Mouse (Mus musculus): ENCODE measurements around the gene Gnai2. TPM values are rescaled to one million over a fixed set of nuclear protein-coding genes. Genes with fewer than 3 reads are reported as not detected.
A peak's percentile ranks its signal among the peaks of the same experiment; 100 is the strongest.
"Not testable (repeated sequence)": the region's sequence is repeated elsewhere in the genome, so short reads cannot be mapped to it uniquely, and the experiment has no call there.

Gnai2 gene
- polyA plus RNA-seq, 1 experiment from 2014 or later, result 423 TPM

- Histone ChIP-seq H3K9ac (ENCODE audit: low read length) (no peak overlapping the region), H3K4me3 (ENCODE audit: low read depth, low read length) (no peak overlapping the region), H3K4me1 (ENCODE audit: control insufficient read depth, insufficient read depth, low read length) (peaks cover 13% of the 10 kb centered on the region), H3K4me2 (ENCODE audit: low read length) (no peak overlapping the region), H3K36me3 (ENCODE audit: control insufficient read depth, insufficient read depth, low read length) (peaks cover 37% of the 10 kb centered on the region), H3K9me3 (replicated peaks; ENCODE audit: control insufficient read depth, low read length) (no peaks in the 10 kb centered on the region), H3K27ac (ENCODE audit: low read depth, low read length) (no peak overlapping the region), H3K27me3 (replicated peaks; ENCODE audit: control insufficient read depth, insufficient read depth, low read length) (no peaks in the 10 kb centered on the region)
- ATAC-seq (no peak), DNase-seq (ENCODE audit: low spot score) (no peak)
- WGBS, result 87% methylated on average over 14 of the region's 14 CpGs
Measured at GRCm38 (mm10) chr9:107575579-107576356, 59.4 kb downstream of the Gnai2 start.

DNA sequence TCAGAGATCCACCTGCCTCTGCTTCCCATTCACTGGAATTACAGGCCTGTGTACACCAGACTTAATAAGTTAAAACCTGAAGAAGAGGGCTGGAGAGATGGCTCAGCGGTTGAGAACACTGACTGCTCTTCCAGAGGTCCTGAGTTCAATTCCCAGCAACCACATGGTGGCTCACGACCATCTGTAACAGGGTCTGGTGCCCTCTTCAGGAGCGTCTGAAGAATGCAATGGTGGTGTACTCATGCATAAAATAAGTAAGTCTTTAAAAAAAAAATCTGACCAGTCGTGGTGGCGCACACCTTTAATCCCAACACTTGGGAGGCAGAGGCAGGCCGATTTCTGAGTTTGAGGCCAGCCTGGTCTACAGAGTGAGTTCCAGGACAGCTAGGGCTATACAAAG lies 61.4 kb downstream of the Gnai2 start:
- not testable (repeated sequence) for H3K4me2 ChIP-seq (ENCODE audit: low read length); H3K27me3 ChIP-seq (replicated peaks; ENCODE audit: control insufficient read depth, insufficient read depth, low read length); H3K9me3 ChIP-seq (replicated peaks; ENCODE audit: control insufficient read depth, low read length); DNase-seq (ENCODE audit: low spot score); ATAC-seq; H3K9ac ChIP-seq (ENCODE audit: low read length); H3K4me3 ChIP-seq (ENCODE audit: low read depth, low read length); H3K27ac ChIP-seq (ENCODE audit: low read depth, low read length)
- WGBS, result 80% methylated on average over 6 of the region's 6 CpGs
- Histone ChIP-seq H3K4me1 (ENCODE audit: control insufficient read depth, insufficient read depth, low read length) (peaks cover 15% of the 10 kb centered on the region), H3K36me3 (ENCODE audit: control insufficient read depth, insufficient read depth, low read length) (peaks cover 39% of the 10 kb centered on the region)

DNA sequence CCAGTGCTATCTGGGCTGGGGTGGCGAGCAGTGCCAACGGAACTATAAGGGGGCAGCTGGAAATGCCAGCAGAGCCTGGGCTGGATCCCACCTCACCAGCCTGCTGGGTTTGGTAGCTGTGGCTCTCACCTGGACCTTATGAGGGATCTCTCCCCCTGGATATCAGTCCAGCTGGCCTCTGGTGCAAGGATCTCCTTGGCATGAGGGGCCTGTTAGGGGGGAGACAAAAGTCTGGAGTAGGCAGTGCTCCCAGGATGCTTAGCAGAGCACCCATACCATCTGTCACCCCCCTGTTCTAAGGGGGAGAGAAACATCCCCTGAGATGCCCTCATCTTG lies 62.9 kb downstream of the Gnai2 start:
- 97% methylated on average over 2 of the region's 2 CpGs for WGBS
- DNase-seq (ENCODE audit: low spot score) (no peak), ATAC-seq (no peak)
- Histone ChIP-seq H3K4me3 (ENCODE audit: low read depth, low read length) (no peak overlapping the region), H3K4me2 (ENCODE audit: low read length) (no peak overlapping the region), H3K9me3 (replicated peaks; ENCODE audit: control insufficient read depth, low read length) (no peaks in the 10 kb centered on the region), H3K27ac (ENCODE audit: low read depth, low read length) (no peak overlapping the region), H3K27me3 (replicated peaks; ENCODE audit: control insufficient read depth, insufficient read depth, low read length) (no peaks in the 10 kb centered on the region), H3K4me1 (ENCODE audit: control insufficient read depth, insufficient read depth, low read length) (peaks cover 25% of the 10 kb centered on the region), H3K36me3 (ENCODE audit: control insufficient read depth, insufficient read depth, low read length) (peaks cover 39% of the 10 kb centered on the region), H3K9ac (ENCODE audit: low read length) (no peak overlapping the region)

- H3K4me1 ChIP-seq (ENCODE audit: control insufficient read depth, insufficient read depth, low read length), result peaks cover 25% of the 10 kb centered on the region
- no peaks in the 10 kb centered on the region for H3K27me3 ChIP-seq (replicated peaks; ENCODE audit: control insufficient read depth, insufficient read depth, low read length)
- no peak for ATAC-seq
- peaks cover 39% of the 10 kb centered on the region for H3K36me3 ChIP-seq (ENCODE audit: control insufficient read depth, insufficient read depth, low read length)
- no peak overlapping the region for H3K4me3 ChIP-seq (ENCODE audit: low read depth, low read length)
- DNase-seq (ENCODE audit: low spot score), result no peak
- H3K9ac ChIP-seq (ENCODE audit: low read length), result no peak overlapping the region
- no peak overlapping the region for H3K27ac ChIP-seq (ENCODE audit: low read depth, low read length)
- no peak overlapping the region for H3K4me2 ChIP-seq (ENCODE audit: low read length)
- H3K9me3 ChIP-seq (replicated peaks; ENCODE audit: control insufficient read depth, low read length), result no peaks in the 10 kb centered on the region
- 94% methylated on average over 22 of the region's 22 CpGs for WGBS
Measured at GRCm38 (mm10) chr9:107571534-107572326, 63.4 kb downstream of the Gnai2 start.

DNA sequence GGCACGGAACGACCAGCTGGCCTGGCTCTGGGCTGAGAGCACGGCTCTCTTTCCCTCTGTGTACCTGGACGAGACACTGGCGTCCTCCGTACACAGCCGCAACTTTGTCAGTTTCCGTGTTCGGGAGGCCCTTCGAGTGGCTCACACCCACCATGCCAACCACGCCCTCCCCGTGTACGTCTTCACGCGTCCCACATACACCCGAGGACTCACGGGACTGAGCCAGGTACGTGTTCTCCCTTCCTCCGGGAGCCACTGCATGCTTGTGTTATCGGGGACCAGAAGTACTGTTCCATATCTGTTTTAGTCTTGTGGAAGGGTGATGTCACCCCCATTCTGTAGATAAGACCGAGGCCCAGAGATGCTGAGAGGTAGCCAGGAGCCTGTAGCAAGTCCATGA lies 64.3 kb downstream of the Gnai2 start:
- no peak for DNase-seq (ENCODE audit: low spot score)
- no peaks in the 10 kb centered on the region for H3K9me3 ChIP-seq (replicated peaks; ENCODE audit: control insufficient read depth, low read length)
- no peak for ATAC-seq
- H3K4me2 ChIP-seq (ENCODE audit: low read length), result peak overlapping the region; percentile 92
- peak overlapping the region; percentile 92 for H3K9ac ChIP-seq (ENCODE audit: low read length)
- 92% methylated on average over 21 of the region's 21 CpGs for WGBS
- H3K4me3 ChIP-seq (ENCODE audit: low read depth, low read length), result peak overlapping the region; percentile 88; the same call in 1 of the 2 replicates
- H3K27me3 ChIP-seq (replicated peaks; ENCODE audit: control insufficient read depth, insufficient read depth, low read length), result no peaks in the 10 kb centered on the region
- peaks cover 46% of the 10 kb centered on the region for H3K36me3 ChIP-seq (ENCODE audit: control insufficient read depth, insufficient read depth, low read length)
- no peak overlapping the region; the same call in 1 of the 2 replicates for H3K27ac ChIP-seq (ENCODE audit: low read depth, low read length)
- H3K4me1 ChIP-seq (ENCODE audit: control insufficient read depth, insufficient read depth, low read length), result peaks cover 25% of the 10 kb centered on the region

DNA sequence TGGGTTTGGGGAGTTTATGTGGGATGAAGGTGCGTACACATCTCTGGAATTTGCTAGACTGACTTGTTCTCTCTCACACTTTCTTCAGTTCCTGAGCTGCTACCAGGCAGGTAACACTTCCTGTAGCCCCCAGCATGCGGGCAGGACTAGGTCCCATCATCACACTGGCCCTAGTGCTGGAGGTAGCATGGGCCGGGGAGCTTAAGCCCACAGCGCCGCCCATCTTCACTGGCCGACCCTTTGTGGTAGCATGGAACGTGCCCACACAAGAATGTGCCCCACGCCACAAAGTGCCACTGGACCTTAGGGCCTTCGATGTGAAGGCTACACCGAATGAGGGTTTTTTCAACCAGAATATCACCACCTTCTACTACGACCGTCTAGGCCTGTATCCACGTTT lies 65.2 kb downstream of the Gnai2 start:
- no peaks in the 10 kb centered on the region for H3K27me3 ChIP-seq (replicated peaks; ENCODE audit: control insufficient read depth, insufficient read depth, low read length)
- peaks cover 52% of the 10 kb centered on the region for H3K36me3 ChIP-seq (ENCODE audit: control insufficient read depth, insufficient read depth, low read length)
- H3K4me1 ChIP-seq (ENCODE audit: control insufficient read depth, insufficient read depth, low read length), result peaks cover 25% of the 10 kb centered on the region
- H3K27ac ChIP-seq (ENCODE audit: low read depth, low read length), result peak overlapping the region; percentile 77; the same call in 1 of the 2 replicates
- ATAC-seq (no peak), DNase-seq (ENCODE audit: low spot score) (no peak)
- H3K4me3 ChIP-seq (ENCODE audit: low read depth, low read length), result peak overlapping the region; percentile 88
- H3K9ac ChIP-seq (ENCODE audit: low read length), result peak overlapping the region; percentile 92
- WGBS, result 31% methylated on average over 13 of the region's 13 CpGs
- no peaks in the 10 kb centered on the region for H3K9me3 ChIP-seq (replicated peaks; ENCODE audit: control insufficient read depth, low read length)
- H3K4me2 ChIP-seq (ENCODE audit: low read length), result peak overlapping the region; percentile 92

DNA sequence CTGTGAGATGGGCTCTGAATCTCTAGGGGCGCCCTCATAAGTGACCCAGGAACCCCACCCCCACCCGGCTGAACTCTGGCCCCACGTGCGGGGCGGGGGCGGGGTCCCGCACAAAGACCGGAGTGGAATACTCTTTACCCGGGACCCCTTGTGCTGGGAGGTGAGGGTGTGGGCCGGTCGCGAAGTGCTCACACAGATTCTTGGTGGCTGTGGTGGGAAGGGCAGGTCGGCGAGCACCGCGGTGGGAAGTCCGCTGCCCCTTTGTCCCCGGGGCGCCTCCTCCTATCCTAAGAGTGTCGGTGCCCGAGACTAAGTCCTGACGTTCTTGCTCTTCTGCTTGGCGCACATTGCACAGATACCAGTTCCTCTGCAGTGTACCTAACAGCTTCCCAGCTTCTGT lies 65.9 kb downstream of the Gnai2 start:
- ATAC-seq (peak; percentile 25), DNase-seq (ENCODE audit: low spot score) (no peak)
- H3K4me1 ChIP-seq (ENCODE audit: control insufficient read depth, insufficient read depth, low read length), result peaks cover 25% of the 10 kb centered on the region
- H3K4me2 ChIP-seq (ENCODE audit: low read length), result peak overlapping the region; percentile 92
- no peaks in the 10 kb centered on the region for H3K27me3 ChIP-seq (replicated peaks; ENCODE audit: control insufficient read depth, insufficient read depth, low read length)
- 1% methylated on average over 23 of the region's 23 CpGs for WGBS
- peaks cover 54% of the 10 kb centered on the region for H3K36me3 ChIP-seq (ENCODE audit: control insufficient read depth, insufficient read depth, low read length)
- peak overlapping the region; percentile 88 for H3K4me3 ChIP-seq (ENCODE audit: low read depth, low read length)
- H3K9me3 ChIP-seq (replicated peaks; ENCODE audit: control insufficient read depth, low read length), result no peaks in the 10 kb centered on the region
- H3K9ac ChIP-seq (ENCODE audit: low read length), result peak overlapping the region; percentile 92
- peak overlapping the region; percentile 77 for H3K27ac ChIP-seq (ENCODE audit: low read depth, low read length)

DNA sequence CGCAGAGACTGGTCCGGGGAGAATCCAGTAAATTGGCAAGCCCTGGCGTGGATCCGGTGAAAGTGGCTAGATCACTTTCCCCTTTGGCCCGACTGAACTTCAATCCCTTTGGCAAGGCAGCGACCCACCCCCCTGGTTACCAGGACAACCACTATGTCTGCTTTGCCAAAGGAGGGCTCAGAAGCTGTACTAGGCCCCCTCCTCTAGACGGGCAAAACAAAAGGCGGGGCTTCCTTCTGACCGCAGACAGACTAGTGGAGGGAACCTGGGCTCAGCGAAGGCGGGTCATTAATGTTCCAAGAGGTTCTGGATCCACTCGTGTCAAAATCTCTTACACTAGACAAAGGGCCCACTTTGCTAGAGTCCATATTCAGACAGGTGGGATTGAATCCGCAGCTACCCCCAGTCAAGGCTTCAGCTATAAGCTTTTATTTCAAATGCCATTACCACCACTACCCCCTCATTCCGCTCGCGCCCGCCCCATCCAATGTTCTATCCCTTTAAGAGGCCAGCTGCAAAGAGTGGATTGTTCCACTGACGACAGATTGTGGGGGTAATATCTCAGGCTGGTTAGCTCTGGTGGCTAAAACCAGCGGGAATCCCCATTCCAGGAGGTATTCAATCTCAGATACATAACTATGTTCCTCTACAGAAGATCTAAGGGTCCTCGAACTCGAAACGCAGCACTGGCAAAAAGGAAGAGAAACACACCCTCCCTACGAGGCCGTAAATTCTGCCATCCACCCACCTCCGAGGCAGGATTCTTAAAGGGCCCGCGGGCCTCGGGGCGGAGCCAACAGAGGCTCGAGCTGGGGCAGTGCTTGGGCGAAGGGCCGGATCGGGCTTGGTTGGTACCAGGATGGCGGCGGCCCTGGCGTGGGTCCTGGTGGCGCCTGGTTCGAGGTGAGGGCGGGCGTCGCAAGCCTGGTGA lies 66.6 kb downstream of the Gnai2 start:
- no peaks in the 10 kb centered on the region for H3K27me3 ChIP-seq (replicated peaks; ENCODE audit: control insufficient read depth, insufficient read depth, low read length)
- peak overlapping the region; percentile 77 for H3K27ac ChIP-seq (ENCODE audit: low read depth, low read length)
- H3K9me3 ChIP-seq (replicated peaks; ENCODE audit: control insufficient read depth, low read length), result no peaks in the 10 kb centered on the region
- peak overlapping the region; percentile 92 for H3K9ac ChIP-seq (ENCODE audit: low read length)
- under 1% methylated on average over 41 of the region's 41 CpGs for WGBS
- DNase-seq (ENCODE audit: low spot score) (peak; percentile 95), ATAC-seq (peak; percentile 91)
- peaks cover 51% of the 10 kb centered on the region for H3K36me3 ChIP-seq (ENCODE audit: control insufficient read depth, insufficient read depth, low read length)
- H3K4me3 ChIP-seq (ENCODE audit: low read depth, low read length), result peak overlapping the region; percentile 88
- peaks cover 29% of the 10 kb centered on the region for H3K4me1 ChIP-seq (ENCODE audit: control insufficient read depth, insufficient read depth, low read length)
- H3K4me2 ChIP-seq (ENCODE audit: low read length), result peak overlapping the region; percentile 92
